Mouse (Mus musculus): ENCODE measurements at regions not wholly inside any gene's neighbourhood (a gene's known extent, or its start where the extent isn't known, plus 50 kb on each side); places are given as distances from the start of the nearest gene placed in this dataset.

DNA sequence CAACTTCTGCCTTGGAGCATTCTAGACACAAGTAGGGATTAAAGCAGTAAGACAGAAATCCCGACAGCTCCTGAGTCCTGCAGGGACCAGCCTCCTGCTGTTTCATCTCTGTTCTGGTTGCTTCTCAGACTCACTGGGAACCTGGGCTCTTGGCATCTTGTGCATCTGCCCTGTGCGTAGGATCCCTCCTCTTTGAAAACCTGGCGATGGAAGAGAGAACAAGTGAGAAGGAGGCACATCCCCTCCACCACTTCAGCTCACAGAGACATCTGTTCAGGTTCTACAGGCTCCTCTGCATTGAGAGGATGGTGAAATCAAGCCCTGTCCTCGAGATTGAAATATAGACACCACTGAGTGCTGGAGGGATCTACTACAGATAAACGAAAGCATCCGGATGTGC is 561.3 kb upstream of the Tmem132c start:
- DNase-seq (ENCODE audit: low spot score) (no peak), ATAC-seq (replicated peaks; ENCODE audit: insufficient number of reproducible peaks, low FRiP score, low TSS enrichment, low read depth) (no peak)
- Histone ChIP-seq H3K4me1 (ENCODE audit: control insufficient read depth, insufficient read depth, low read length) (no peaks in the 10 kb centered on the region), H3K9ac (replicated peaks; ENCODE audit: low read length) (no peak overlapping the region), H3K36me3 (replicated peaks; ENCODE audit: control insufficient read depth, insufficient read depth, low read depth, low read length) (no peaks in the 10 kb centered on the region), H3K27ac (replicated peaks; ENCODE audit: low read depth, low read length) (no peak overlapping the region), H3K27me3 (ENCODE audit: control insufficient read depth, insufficient read depth, low read length) (no peaks in the 10 kb centered on the region), H3K4me2 (ENCODE audit: low read depth, low read length) (no peak overlapping the region), H3K9me3 (replicated peaks; ENCODE audit: control insufficient read depth, low read length) (no peaks in the 10 kb centered on the region), H3K4me3 (ENCODE audit: low read depth, low read length) (no peak overlapping the region)
- 77% methylated on average over 6 of the region's 6 CpGs for WGBS

- H3K27ac ChIP-seq (replicated peaks; ENCODE audit: low read depth, low read length) = no peak overlapping the region
- no peak for DNase-seq (ENCODE audit: low spot score)
- no peaks in the 10 kb centered on the region for H3K27me3 ChIP-seq (ENCODE audit: control insufficient read depth, insufficient read depth, low read length)
- ATAC-seq (replicated peaks; ENCODE audit: insufficient number of reproducible peaks, low FRiP score, low TSS enrichment, low read depth) = no peak
- no peak overlapping the region for H3K9ac ChIP-seq (replicated peaks; ENCODE audit: low read length)
- no peaks in the 10 kb centered on the region for H3K4me1 ChIP-seq (ENCODE audit: control insufficient read depth, insufficient read depth, low read length)
- H3K4me3 ChIP-seq (ENCODE audit: low read depth, low read length) = no peak overlapping the region
- H3K4me2 ChIP-seq (ENCODE audit: low read depth, low read length) = no peak overlapping the region
- no peaks in the 10 kb centered on the region for H3K9me3 ChIP-seq (replicated peaks; ENCODE audit: control insufficient read depth, low read length)
- WGBS = 53% methylated on average over 4 of the region's 4 CpGs
- H3K36me3 ChIP-seq (replicated peaks; ENCODE audit: control insufficient read depth, insufficient read depth, low read depth, low read length) = no peaks in the 10 kb centered on the region
These were observed 542.3 kb upstream of the Tmem132c start for GRCm38 (mm10) chr5:126699314-126699713.

GRCm38 (mm10) chr5:126703516-126704282 is 537.9 kb upstream of the Tmem132c start:
- Histone ChIP-seq H3K27ac (replicated peaks; ENCODE audit: low read depth, low read length) (no peak overlapping the region), H3K36me3 (replicated peaks; ENCODE audit: control insufficient read depth, insufficient read depth, low read depth, low read length) (no peaks in the 10 kb centered on the region), H3K4me3 (ENCODE audit: low read depth, low read length) (no peak overlapping the region), H3K27me3 (ENCODE audit: control insufficient read depth, insufficient read depth, low read length) (no peaks in the 10 kb centered on the region), H3K4me1 (ENCODE audit: control insufficient read depth, insufficient read depth, low read length) (no peaks in the 10 kb centered on the region), H3K9me3 (replicated peaks; ENCODE audit: control insufficient read depth, low read length) (no peaks in the 10 kb centered on the region), H3K4me2 (ENCODE audit: low read depth, low read length) (no peak overlapping the region), H3K9ac (replicated peaks; ENCODE audit: low read length) (no peak overlapping the region)
- no peak for DNase-seq (ENCODE audit: low spot score)
- WGBS = 85% methylated on average over 8 of the region's 8 CpGs
- ATAC-seq (replicated peaks; ENCODE audit: insufficient number of reproducible peaks, low FRiP score, low TSS enrichment, low read depth) = no peak

GRCm38 (mm10) chr5:126705871-126706270 is 535.7 kb upstream of the Tmem132c start:
- Histone ChIP-seq H3K27ac (replicated peaks; ENCODE audit: low read depth, low read length) (no peak overlapping the region), H3K9me3 (replicated peaks; ENCODE audit: control insufficient read depth, low read length) (no peaks in the 10 kb centered on the region), H3K4me2 (ENCODE audit: low read depth, low read length) (no peak overlapping the region), H3K36me3 (replicated peaks; ENCODE audit: control insufficient read depth, insufficient read depth, low read depth, low read length) (no peaks in the 10 kb centered on the region), H3K4me3 (ENCODE audit: low read depth, low read length) (no peak overlapping the region), H3K27me3 (ENCODE audit: control insufficient read depth, insufficient read depth, low read length) (no peaks in the 10 kb centered on the region), H3K9ac (replicated peaks; ENCODE audit: low read length) (no peak overlapping the region), H3K4me1 (ENCODE audit: control insufficient read depth, insufficient read depth, low read length) (no peaks in the 10 kb centered on the region)
- DNase-seq (ENCODE audit: low spot score) (no peak), ATAC-seq (replicated peaks; ENCODE audit: insufficient number of reproducible peaks, low FRiP score, low TSS enrichment, low read depth) (no peak)
- WGBS = 65% methylated on average over 11 of the region's 11 CpGs

DNA sequence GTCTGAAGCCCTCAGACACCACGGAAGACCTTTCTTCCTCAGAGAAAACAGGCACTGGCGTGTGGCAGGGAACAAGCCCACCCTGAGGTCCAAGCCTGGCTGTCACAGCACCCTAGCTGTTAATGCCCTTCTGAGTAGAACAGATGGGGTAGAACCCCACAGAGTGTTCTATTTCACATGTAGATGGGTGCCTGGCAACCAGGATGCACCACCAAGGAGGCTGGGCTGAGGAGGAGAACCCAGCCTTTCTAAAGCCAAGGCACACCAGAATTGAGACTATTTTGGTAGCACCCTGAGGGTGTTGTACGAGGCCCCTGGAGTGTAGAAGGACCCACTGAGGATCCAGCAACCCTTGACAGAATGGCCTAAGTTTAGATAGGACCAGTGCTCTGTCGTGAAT is 534.9 kb upstream of the Tmem132c start:
- H3K9ac ChIP-seq (replicated peaks; ENCODE audit: low read length) = no peak overlapping the region
- H3K9me3 ChIP-seq (replicated peaks; ENCODE audit: control insufficient read depth, low read length) = no peaks in the 10 kb centered on the region
- ATAC-seq (replicated peaks; ENCODE audit: insufficient number of reproducible peaks, low FRiP score, low TSS enrichment, low read depth) = no peak
- H3K4me3 ChIP-seq (ENCODE audit: low read depth, low read length) = no peak overlapping the region
- H3K27me3 ChIP-seq (ENCODE audit: control insufficient read depth, insufficient read depth, low read length) = no peaks in the 10 kb centered on the region
- H3K4me1 ChIP-seq (ENCODE audit: control insufficient read depth, insufficient read depth, low read length) = no peaks in the 10 kb centered on the region
- no peak overlapping the region for H3K27ac ChIP-seq (replicated peaks; ENCODE audit: low read depth, low read length)
- H3K4me2 ChIP-seq (ENCODE audit: low read depth, low read length) = no peak overlapping the region
- H3K36me3 ChIP-seq (replicated peaks; ENCODE audit: control insufficient read depth, insufficient read depth, low read depth, low read length) = no peaks in the 10 kb centered on the region
- no peak for DNase-seq (ENCODE audit: low spot score)
- WGBS = 79% methylated on average over 4 of the region's 4 CpGs

- Histone ChIP-seq H3K36me3 (replicated peaks; ENCODE audit: control insufficient read depth, insufficient read depth, low read depth, low read length) (no peaks in the 10 kb centered on the region), H3K27ac (replicated peaks; ENCODE audit: low read depth, low read length) (no peak overlapping the region), H3K4me2 (ENCODE audit: low read depth, low read length) (no peak overlapping the region), H3K9ac (replicated peaks; ENCODE audit: low read length) (no peak overlapping the region), H3K4me3 (ENCODE audit: low read depth, low read length) (no peak overlapping the region), H3K9me3 (replicated peaks; ENCODE audit: control insufficient read depth, low read length) (no peaks in the 10 kb centered on the region), H3K27me3 (ENCODE audit: control insufficient read depth, insufficient read depth, low read length) (no peaks in the 10 kb centered on the region), H3K4me1 (ENCODE audit: control insufficient read depth, insufficient read depth, low read length) (no peaks in the 10 kb centered on the region)
- WGBS = 58% methylated on average over 6 of the region's 6 CpGs
- ATAC-seq (replicated peaks; ENCODE audit: insufficient number of reproducible peaks, low FRiP score, low TSS enrichment, low read depth) = no peak
- no peak for DNase-seq (ENCODE audit: low spot score)
These were observed 526.9 kb upstream of the Tmem132c start for GRCm38 (mm10) chr5:126714672-126715071.

- Histone ChIP-seq H3K36me3 (replicated peaks; ENCODE audit: control insufficient read depth, insufficient read depth, low read depth, low read length) (no peaks in the 10 kb centered on the region), H3K4me2 (ENCODE audit: low read depth, low read length) (no peak overlapping the region), H3K9ac (replicated peaks; ENCODE audit: low read length) (no peak overlapping the region), H3K9me3 (replicated peaks; ENCODE audit: control insufficient read depth, low read length) (no peaks in the 10 kb centered on the region), H3K4me3 (ENCODE audit: low read depth, low read length) (no peak overlapping the region), H3K4me1 (ENCODE audit: control insufficient read depth, insufficient read depth, low read length) (no peaks in the 10 kb centered on the region), H3K27ac (replicated peaks; ENCODE audit: low read depth, low read length) (no peak overlapping the region), H3K27me3 (ENCODE audit: control insufficient read depth, insufficient read depth, low read length) (no peaks in the 10 kb centered on the region)
- DNase-seq (ENCODE audit: low spot score) (no peak), ATAC-seq (replicated peaks; ENCODE audit: insufficient number of reproducible peaks, low FRiP score, low TSS enrichment, low read depth) (no peak)
- 95% methylated on average over 2 of the region's 2 CpGs for WGBS
These were observed 523.2 kb upstream of the Tmem132c start for GRCm38 (mm10) chr5:126718421-126718820.

GRCm38 (mm10) chr5:126721300-126721699 is 520.3 kb upstream of the Tmem132c start:
- Histone ChIP-seq H3K27ac (replicated peaks; ENCODE audit: low read depth, low read length) (no peak overlapping the region), H3K4me1 (ENCODE audit: control insufficient read depth, insufficient read depth, low read length) (no peaks in the 10 kb centered on the region), H3K36me3 (replicated peaks; ENCODE audit: control insufficient read depth, insufficient read depth, low read depth, low read length) (no peaks in the 10 kb centered on the region), H3K4me3 (ENCODE audit: low read depth, low read length) (no peak overlapping the region), H3K4me2 (ENCODE audit: low read depth, low read length) (no peak overlapping the region), H3K9ac (replicated peaks; ENCODE audit: low read length) (no peak overlapping the region), H3K9me3 (replicated peaks; ENCODE audit: control insufficient read depth, low read length) (no peaks in the 10 kb centered on the region), H3K27me3 (ENCODE audit: control insufficient read depth, insufficient read depth, low read length) (no peaks in the 10 kb centered on the region)
- 82% methylated on average over 2 of the region's 2 CpGs for WGBS
- DNase-seq (ENCODE audit: low spot score) (no peak), ATAC-seq (replicated peaks; ENCODE audit: insufficient number of reproducible peaks, low FRiP score, low TSS enrichment, low read depth) (no peak)

All from embryonic facial prominence, embryonic 11.5 days (tissue).